Mouse (Mus musculus): ENCODE data around the gene Gm5935.
"Not testable (repeated sequence)": the region's sequence is repeated elsewhere in the genome, so short reads cannot be mapped to it uniquely, and the experiment has no call there.

Gm5935 gene

GRCm38 (mm10) chrX:24775064-24775463, at the start of gene Gm5935:
Gene Gm5935, minus strand, starts transcription at chrX:24775164.
- not testable (repeated sequence) for DNase-seq (ENCODE audit: low read depth, low spot score)

Data from embryo, embryonic 11.5 days (tissue).